Mouse (Mus musculus): ENCODE measurements around the gene Cel.

DNA sequence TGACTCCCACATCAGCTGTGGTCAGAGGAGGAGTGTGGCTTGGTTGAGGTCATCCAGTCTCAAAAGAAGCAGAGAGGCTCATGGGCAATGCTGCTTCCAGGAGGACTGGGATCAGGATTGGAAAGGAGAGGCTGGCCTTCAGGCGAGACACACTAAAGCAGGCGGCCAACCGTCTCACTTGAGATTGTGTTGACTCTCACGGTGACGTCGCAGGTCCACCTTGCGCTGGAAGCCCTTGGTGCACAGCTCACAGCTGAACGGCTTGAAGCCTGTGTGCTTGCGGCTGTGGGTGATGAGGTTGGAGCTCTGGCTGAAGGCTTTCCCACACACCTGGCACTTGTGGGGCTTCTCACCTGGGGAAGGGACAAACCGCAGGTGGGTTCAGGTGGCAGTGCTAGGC lies 46.6 kb upstream of the Cel start:
- TF ChIP-seq POLR2A (IDR thresholded peaks at IDR 0.05; ENCODE audit: low read depth, low read length), result no peak
- no peak for TF ChIP-seq CTCF (IDR thresholded peaks at IDR 0.05; ENCODE audit: extremely low read depth, insufficient read depth, insufficient read length, insufficient replicate concordance)

Measured in spleen, adult 2 months (tissue).